Mouse (Mus musculus) left cerebral cortex, postnatal 10 days (tissue): ENCODE measurements around the gene Nhlrc1. TPM values are rescaled to one million over a fixed set of nuclear protein-coding genes. Genes with fewer than 3 reads are reported as not detected.
A peak's percentile ranks its signal among the peaks of the same experiment; 100 is the strongest.

Source experiments
- DNase-seq, 2 experiments: peaks; one replicate each; pipeline ENCODE4 v3.0.0; 2021 to 2022; ENCODE audit warnings: low spot score in 2 of 2, mixed read lengths in 1 of 2; ENCODE audit errors: extremely low spot score in 1 of 2
- intact Hi-C: fragments of 180-260 bp; cut with DNase I; formaldehyde crosslinking; loops from one replicate; pipeline ENCODE4 v1.15.1; 2025
- total RNA-seq, 2 experiments: library from RNA; stranded (reverse); gene quantifications; 2 replicates each; pipeline ENCODE4 v1.2.3; 2021

Gene Nhlrc1
- total RNA-seq, 2 experiments from 2014 or later, result 14.7 to 15.4 TPM

- peak; percentile 69 to 70 for DNase-seq
- intact Hi-C loops, result loop anchor here (5.0 to 10.0 kb wide), 2 partner anchors 180 to 292 kb away; partner anchors contain the start of gene Nup153
Observed at GRCm38 (mm10) chr13:47017259-47017658, 2.6 kb upstream of the Nhlrc1 start.

- DNase-seq, result no peak
- intact Hi-C loops, result loop anchor here (5.0 to 10.0 kb wide), 2 partner anchors 178 to 290 kb away; partner anchors contain the start of gene Nup153
Observed at GRCm38 (mm10) chr13:47015195-47015501, 498 bp upstream of the Nhlrc1 start.

GRCm38 (mm10) chr13:47013740-47014139 lies 910 bp downstream of the Nhlrc1 start:
- no peak for DNase-seq
- intact Hi-C loops, result loop anchor here (1.0 to 10.0 kb wide), 2 partner anchors 83 to 289 kb away; partner anchors contain the start of gene Nup153

- intact Hi-C loops, result no loop called here
- DNase-seq, result no peak
Observed at GRCm38 (mm10) chr13:47001590-47001989, 13.1 kb downstream of the Nhlrc1 start.

DNA sequence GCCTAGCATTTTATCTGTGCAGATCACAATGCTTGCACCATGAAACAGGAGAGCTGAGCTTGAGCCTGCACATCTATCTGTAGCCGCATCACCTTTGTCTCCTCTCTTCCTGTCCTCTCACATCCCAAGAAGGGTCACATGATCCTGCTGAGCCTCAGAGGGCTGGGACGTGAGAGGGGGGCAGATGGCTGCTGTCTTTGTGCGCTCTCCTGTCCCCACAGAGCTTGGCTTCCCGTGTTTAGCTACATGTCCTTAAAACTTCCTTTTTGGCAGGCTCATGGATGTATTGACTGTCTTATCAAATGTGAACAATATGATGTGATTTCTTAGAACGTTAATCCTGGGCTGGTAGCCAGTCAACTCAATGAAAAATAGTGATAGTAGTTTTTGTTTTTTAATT lies 15.2 kb downstream of the Nhlrc1 start:
- DNase-seq, result no peak
- intact Hi-C loops, result no loop called here

DNA sequence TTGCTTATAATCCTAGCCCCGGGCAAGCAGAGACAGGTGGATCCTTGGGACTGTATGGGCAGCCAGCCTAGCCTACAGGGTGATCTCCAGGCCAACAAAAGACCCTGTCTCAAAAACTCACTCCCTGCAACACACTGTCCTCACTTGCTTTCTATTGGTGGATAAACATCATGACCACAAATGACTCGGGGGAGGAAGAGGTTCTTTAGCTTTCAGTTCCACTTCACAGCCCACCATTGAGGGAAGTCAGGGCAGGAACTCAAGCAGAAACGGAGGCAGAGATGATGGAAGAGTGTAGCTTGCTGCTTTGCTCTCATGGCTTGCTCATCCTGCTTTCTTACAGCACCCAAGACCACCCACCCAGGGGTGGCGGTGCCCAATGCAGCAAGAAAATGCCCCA lies 17.3 kb downstream of the Nhlrc1 start:
- intact Hi-C loops, result no loop called here
- no peak for DNase-seq

- DNase-seq, result no peak
- intact Hi-C loops, result no loop called here
Observed at GRCm38 (mm10) chr13:46993274-46993551, 21.4 kb downstream of the Nhlrc1 start.

DNA sequence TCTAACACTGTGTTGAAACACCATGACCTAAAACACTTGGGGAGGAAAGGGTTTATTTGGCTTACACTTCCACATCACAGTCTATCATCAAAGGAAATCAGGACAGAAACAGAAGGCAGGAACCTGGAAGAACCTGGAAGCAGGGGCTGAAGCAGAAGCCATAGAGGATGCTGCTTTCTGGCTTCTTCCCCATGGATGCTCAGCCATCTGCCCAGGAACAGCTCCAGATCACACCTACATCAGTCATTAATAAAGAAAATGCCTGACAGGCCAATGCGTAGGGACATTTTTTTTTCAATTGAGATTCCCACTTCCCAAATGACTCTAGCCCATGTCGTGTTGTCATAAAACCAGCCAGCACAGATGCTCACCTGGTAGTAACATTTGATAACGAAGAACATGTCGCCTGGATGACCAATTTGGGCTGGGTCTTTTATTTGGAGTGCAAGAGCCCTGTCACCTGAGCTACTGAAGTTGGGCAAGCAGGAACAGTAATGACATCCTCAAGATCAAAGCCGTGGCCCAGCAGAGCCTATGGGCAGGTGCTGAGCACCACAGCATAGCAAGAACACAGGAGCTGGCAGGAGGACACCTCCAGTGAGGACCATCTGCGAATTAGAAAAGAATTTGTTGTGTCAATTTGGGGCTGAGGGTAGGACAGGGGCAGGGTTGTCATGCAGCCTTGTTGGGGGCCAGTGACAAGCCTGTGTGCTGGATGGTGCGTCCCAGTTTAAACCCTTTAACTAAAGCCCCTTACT lies 22.0 kb downstream of the Nhlrc1 start:
- no peak for DNase-seq
- intact Hi-C loops, result no loop called here

DNA sequence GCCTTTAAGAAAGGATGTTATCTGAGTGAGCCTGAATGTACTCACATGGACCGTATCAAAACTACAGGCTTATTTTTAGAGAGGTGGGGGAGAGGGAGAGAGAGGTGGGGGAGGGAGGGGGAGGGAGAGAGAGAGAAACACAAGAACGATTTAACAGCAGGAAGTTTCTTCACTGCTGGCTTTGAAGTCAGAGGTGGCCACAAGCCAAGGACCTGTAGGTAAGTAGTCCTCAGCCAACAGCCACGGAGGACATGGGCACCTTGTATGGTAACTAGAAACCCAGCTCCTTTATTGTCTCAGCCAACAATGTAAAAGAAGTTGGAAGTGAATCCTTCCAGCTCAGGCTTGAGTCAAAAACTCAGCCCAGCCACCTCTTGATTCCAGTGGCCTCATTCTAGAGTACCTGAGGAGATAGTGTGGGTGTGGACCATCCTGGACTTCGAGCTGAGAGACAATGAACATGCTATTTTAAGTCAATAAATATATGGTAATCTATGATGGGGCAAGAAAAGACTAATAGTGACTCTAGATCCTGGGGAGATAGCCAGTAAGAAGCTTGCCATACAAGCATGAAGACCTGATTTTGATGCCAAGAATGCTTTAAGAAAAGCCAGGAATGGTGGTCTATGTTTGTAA lies 24.2 kb downstream of the Nhlrc1 start:
- intact Hi-C loops, result no loop called here
- DNase-seq, result no peak

DNA sequence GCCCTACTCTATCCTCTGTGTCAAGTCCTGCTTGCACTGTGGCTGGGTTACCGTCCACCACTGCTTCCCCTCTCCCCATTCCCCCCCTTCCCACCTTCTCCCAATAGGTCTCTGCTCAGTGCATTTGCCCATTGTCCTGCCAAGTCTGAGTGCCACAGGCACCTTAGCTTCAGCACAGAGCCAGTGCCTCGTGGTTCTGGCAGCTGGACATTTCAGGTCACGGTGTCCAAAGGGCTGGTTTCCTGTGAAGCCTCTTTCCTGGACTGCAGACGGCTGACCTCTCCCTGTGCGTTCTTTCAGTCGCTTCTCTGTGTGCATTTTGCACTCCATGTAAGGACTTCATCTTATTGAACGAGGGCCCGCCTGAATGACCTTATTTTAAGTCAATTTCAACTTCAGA lies 26.7 kb downstream of the Nhlrc1 start:
- DNase-seq, result no peak
- intact Hi-C loops, result no loop called here

GRCm38 (mm10) chr13:46986208-46986607 lies 28.4 kb downstream of the Nhlrc1 start:
- DNase-seq, result no peak
- intact Hi-C loops, result no loop called here

- intact Hi-C loops, result no loop called here
Observed at GRCm38 (mm10) chr13:46983878-46984277, 30.8 kb downstream of the Nhlrc1 start.

DNA sequence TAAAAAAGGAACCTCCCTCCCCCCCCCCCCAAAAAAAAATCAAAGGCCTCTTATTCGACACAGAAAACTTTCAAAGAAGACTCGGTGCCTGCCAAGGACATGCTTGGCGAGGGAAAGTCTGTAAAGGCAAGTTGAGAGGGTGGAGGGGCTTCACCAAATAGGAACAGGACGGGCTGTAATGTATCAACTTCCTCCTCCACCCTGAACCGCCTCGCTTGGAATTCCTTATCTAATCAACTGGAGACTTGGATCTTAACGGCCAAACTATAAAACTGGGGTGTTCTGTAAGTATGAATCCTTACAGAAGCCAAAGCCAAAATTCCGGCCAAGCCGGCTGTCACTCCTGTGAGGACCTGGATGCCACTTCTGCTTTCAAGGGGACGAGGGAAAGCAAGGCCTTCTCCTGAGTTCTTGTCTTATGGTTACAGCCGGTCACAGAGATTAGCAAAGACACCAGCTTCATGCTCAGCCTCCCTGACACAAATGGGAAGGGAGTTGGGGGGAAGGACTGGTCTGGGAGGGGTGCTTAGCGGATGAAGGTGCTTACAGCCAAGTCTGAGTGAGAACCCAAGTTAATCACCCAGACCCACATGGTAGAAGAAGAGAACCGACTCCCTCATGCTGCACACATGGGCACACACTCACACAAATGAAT lies 34.7 kb downstream of the Nhlrc1 start:
- intact Hi-C loops, result no loop called here
- DNase-seq, result peak in 1 of 2 experiments; percentile 28

More at GRCm38 (mm10) chr13:46983878-46984277, 30.8 kb downstream of the Nhlrc1 start:
- DNase-seq, result no peak

- intact Hi-C loops, result no loop called here
- no peak for DNase-seq
Observed at GRCm38 (mm10) chr13:46976532-46976931, 38.1 kb downstream of the Nhlrc1 start.

DNA sequence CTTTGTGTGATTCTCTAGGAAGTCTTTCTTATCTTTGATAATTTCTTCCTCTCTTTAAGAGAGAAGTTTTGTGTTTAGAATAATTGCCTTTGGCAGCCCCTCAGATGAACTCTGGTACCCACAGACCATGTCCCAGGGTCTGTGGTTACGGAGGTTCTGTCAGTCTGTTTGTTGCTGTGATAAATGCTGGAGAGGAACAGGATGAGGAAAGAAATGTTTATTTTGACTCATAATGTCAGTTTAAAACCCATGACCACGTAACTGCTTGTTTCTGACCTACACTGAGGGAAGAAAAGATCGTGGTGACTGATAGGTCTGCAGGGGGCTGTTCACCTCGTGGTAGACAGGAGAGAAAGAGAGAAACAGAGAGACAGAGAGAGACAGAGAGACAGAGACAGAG lies 38.7 kb downstream of the Nhlrc1 start:
- intact Hi-C loops, result no loop called here
- no peak for DNase-seq

GRCm38 (mm10) chr13:46975031-46975551 lies 39.6 kb downstream of the Nhlrc1 start:
- DNase-seq, result no peak
- intact Hi-C loops, result no loop called here

GRCm38 (mm10) chr13:46970286-46970945 lies 44.2 kb downstream of the Nhlrc1 start:
- intact Hi-C loops, result no loop called here
- DNase-seq, result no peak

DNA sequence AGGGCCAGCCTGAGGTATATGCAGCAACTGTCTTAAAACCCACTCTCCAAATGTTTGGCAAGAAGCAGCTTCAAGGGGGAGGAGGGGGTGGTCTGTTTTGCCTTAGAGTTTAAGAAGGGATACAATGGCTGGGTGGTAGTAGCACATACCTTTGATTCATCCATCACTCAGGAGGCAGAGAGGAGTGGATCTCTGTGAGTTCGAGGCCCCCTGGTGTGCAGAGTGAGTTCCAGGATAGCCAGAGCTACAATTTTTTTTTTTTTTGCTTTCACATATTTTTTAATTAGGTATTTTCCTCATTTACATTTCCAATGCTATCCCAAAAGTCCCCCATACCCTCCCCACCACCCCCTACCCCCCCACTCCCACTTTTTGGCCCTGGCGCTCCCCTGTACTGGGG lies 46.0 kb downstream of the Nhlrc1 start:
- no peak for DNase-seq
- intact Hi-C loops, result no loop called here

GRCm38 (mm10) chr13:46967308-46967707 lies 47.3 kb downstream of the Nhlrc1 start:
- DNase-seq, result no peak
- intact Hi-C loops, result no loop called here
